Mouse (Mus musculus) liver, adult 2 months (tissue): ENCODE measurements at regions not wholly inside any gene's neighbourhood (a gene's known extent, or its start where the extent isn't known, plus 50 kb on each side); places are given as distances from the start of the nearest gene placed in this dataset.

Experiments used
- DNase-seq: peaks from one replicate; pipeline ENCODE4 v3.0.0-alpha.2; 2011; ENCODE audit warnings: low read depth, low spot score; ENCODE audit errors: extremely low read depth
- H3K27ac ChIP-seq: fragments of 200-500 bp; replicated peaks from 2 replicates; pipeline ENCODE4 v1.5.1; 2012; ENCODE audit warnings: low read depth, mild to moderate bottlenecking, control low read depth, inconsistent platforms, low read length; ENCODE audit not compliant: insufficient read depth
- H3K27me3 ChIP-seq: fragments of 200-500 bp; 2 replicates; pipeline ENCODE4 v1.6.1; 2012; ENCODE audit warnings: mild to moderate bottlenecking, moderate library complexity, low read length, inconsistent platforms; ENCODE audit not compliant: control insufficient read depth, insufficient read depth
- H3K36me3 ChIP-seq: fragments of 200-500 bp; 2 replicates; pipeline ENCODE4 v1.6.1; 2012; ENCODE audit warnings: low read length, inconsistent platforms; ENCODE audit not compliant: control insufficient read depth, insufficient read depth
- H3K4me1 ChIP-seq: fragments of 200-500 bp; 2 replicates; pipeline ENCODE4 v1.6.1; 2011; ENCODE audit warnings: low read length; ENCODE audit not compliant: control insufficient read depth, insufficient read depth
- H3K4me3 ChIP-seq: fragments of 200-500 bp; 2 replicates; pipeline ENCODE4 v1.5.1; 2011; ENCODE audit warnings: low read depth, mild to moderate bottlenecking, control low read depth, low read length, moderate library complexity; ENCODE audit not compliant: insufficient read depth
- H3K79me2 ChIP-seq: fragments of 200-500 bp; 2 replicates; pipeline ENCODE4 v1.6.1; 2012; ENCODE audit warnings: inconsistent platforms, mild to moderate bottlenecking, low read length, moderate library complexity; ENCODE audit not compliant: control insufficient read depth, insufficient read depth
- H3K9ac ChIP-seq: fragments of 200-500 bp; 2 replicates; pipeline ENCODE4 v1.6.1; 2012; ENCODE audit warnings: low read depth, mild to moderate bottlenecking, control low read depth, inconsistent platforms, low read length
- CTCF ChIP-seq: fragments of 200-500 bp; IDR thresholded peaks from 2 replicates; pipeline ENCODE4 v1.5.1; 2011; ENCODE audit warnings: low read depth, low read length, control low read depth
- POLR2A ChIP-seq: fragments of 200-500 bp; IDR thresholded peaks from 2 replicates; pipeline ENCODE4 v1.6.1; 2011; ENCODE audit warnings: low read length, control low read depth; ENCODE audit not compliant: insufficient read depth; ENCODE audit errors: extremely low read depth
- WGBS: fragments of 180-500 bp; shearing (Covaris S2); methylation state at CpG from one replicate; pipeline ENCODE4 v1.1.7; 2018; 5-methylcytosine and 5-hydroxymethylcytosine counted together

GRCm38 (mm10) chr9:34234734-34235133, 251.0 kb upstream of the Kirrel3 start:
- TF ChIP-seq CTCF (no peak), POLR2A (no peak)
- Histone ChIP-seq H3K79me2 (no peaks in the 10 kb centered on the region), H3K27ac (no peak overlapping the region), H3K36me3 (no peaks in the 10 kb centered on the region), H3K4me3 (no peak overlapping the region), H3K27me3 (no peaks in the 10 kb centered on the region), H3K9ac (no peak overlapping the region), H3K4me1 (no peaks in the 10 kb centered on the region)
- no peak for DNase-seq

- TF ChIP-seq POLR2A (no peak), CTCF (no peak)
- Histone ChIP-seq H3K27me3 (no peaks in the 10 kb centered on the region), H3K9ac (no peak overlapping the region), H3K4me1 (no peaks in the 10 kb centered on the region), H3K36me3 (no peaks in the 10 kb centered on the region), H3K27ac (no peak overlapping the region), H3K79me2 (no peaks in the 10 kb centered on the region), H3K4me3 (no peak overlapping the region)
- 69% methylated on average over 2 of the region's 2 CpGs for WGBS
- no peak for DNase-seq
These were observed 246.2 kb upstream of the Kirrel3 start for GRCm38 (mm10) chr9:34239531-34239930.

GRCm38 (mm10) chr9:34243674-34244073, 242.0 kb upstream of the Kirrel3 start:
- H3K79me2 ChIP-seq: no peaks in the 10 kb centered on the region
- no peaks in the 10 kb centered on the region for H3K27me3 ChIP-seq
- no peak overlapping the region for H3K27ac ChIP-seq
- no peaks in the 10 kb centered on the region for H3K36me3 ChIP-seq
- H3K4me1 ChIP-seq: no peaks in the 10 kb centered on the region
- no peak overlapping the region for H3K9ac ChIP-seq
- TF ChIP-seq POLR2A (no peak), CTCF (no peak)
- no peak for DNase-seq
- H3K4me3 ChIP-seq: no peak overlapping the region
- 75% methylated on average over 2 of the region's 2 CpGs for WGBS

- TF ChIP-seq CTCF: no peak
- TF ChIP-seq POLR2A: no peak
- 83% methylated on average over 5 of the region's 5 CpGs for WGBS
These were observed 241.1 kb upstream of the Kirrel3 start for GRCm38 (mm10) chr9:34244576-34244975.

GRCm38 (mm10) chr9:34252796-34253195, 232.9 kb upstream of the Kirrel3 start:
- Histone ChIP-seq H3K27ac (no peak overlapping the region), H3K4me1 (no peaks in the 10 kb centered on the region), H3K9ac (no peak overlapping the region), H3K27me3 (no peaks in the 10 kb centered on the region), H3K4me3 (no peak overlapping the region), H3K36me3 (no peaks in the 10 kb centered on the region), H3K79me2 (no peaks in the 10 kb centered on the region)
- DNase-seq: no peak
- WGBS: 76% methylated on average over 2 of the region's 2 CpGs
- TF ChIP-seq CTCF: no peak
- no peak for TF ChIP-seq POLR2A

More at GRCm38 (mm10) chr9:34244576-34244975, 241.1 kb upstream of the Kirrel3 start:
- no peaks in the 10 kb centered on the region for H3K27me3 ChIP-seq
- no peak overlapping the region for H3K9ac ChIP-seq
- H3K4me3 ChIP-seq: no peak overlapping the region
- no peak overlapping the region for H3K27ac ChIP-seq
- no peaks in the 10 kb centered on the region for H3K4me1 ChIP-seq
- no peak for DNase-seq
- H3K36me3 ChIP-seq: no peaks in the 10 kb centered on the region
- no peaks in the 10 kb centered on the region for H3K79me2 ChIP-seq

GRCm38 (mm10) chr9:34258492-34258891, 227.2 kb upstream of the Kirrel3 start:
- no peak for TF ChIP-seq POLR2A
- TF ChIP-seq CTCF: no peak
- Histone ChIP-seq H3K36me3 (no peaks in the 10 kb centered on the region), H3K4me3 (no peak overlapping the region), H3K27me3 (no peaks in the 10 kb centered on the region), H3K4me1 (0 out of 2 replicates have a peak, but pooled peaks cover 3% of the 10 kb centered on the region), H3K9ac (no peak overlapping the region), H3K27ac (0 out of 2 replicates have a peak overlapping the region, but pooled peaks have one; percentile 47), H3K79me2 (no peaks in the 10 kb centered on the region)
- WGBS: 27% methylated on average over 2 of the region's 2 CpGs
- peak; percentile 87 for DNase-seq
